Mouse (Mus musculus) erythroblast, embryonic 14.5 days (primary cell): ENCODE results near the gene Pik3ca.

ENCODE experiments used
- GATA1 ChIP-seq: IDR thresholded peaks from 2 replicates; pipeline ENCODE4 v1.6.1; 2012; ENCODE audit warnings: low read length, inconsistent platforms, mixed read lengths
- TAL1 ChIP-seq: IDR thresholded peaks from 3 replicates; pipeline ENCODE4 v1.6.1; 2012; ENCODE audit warnings: low read length, inconsistent platforms, mixed read lengths

GRCm38 (mm10) chr3:32427695-32428094 lies 30.2 kb downstream of the Pik3ca start:
- TF ChIP-seq GATA1, result no peak
- no peak for TF ChIP-seq TAL1
